Mouse (Mus musculus) lung, postnatal 0 days (tissue): ENCODE results near the gene Cdh13. TPM values are rescaled to one million over a fixed set of nuclear protein-coding genes. Genes with fewer than 3 reads are reported as not detected.

Experiments used
- ATAC-seq: fragments of 200-750 bp; cut with Nextera tagmentation; 2 replicates; pipeline ENCODE4 v1.8.0; 2017; ENCODE audit warnings: moderate library complexity
- DNase-seq: peaks from one replicate; pipeline ENCODE4 v3.0.0-alpha.2; 2016; ENCODE audit warnings: low spot score
- H3K27ac ChIP-seq: fragments of 300-500 bp; sonication (generic); 2 replicates; pipeline ENCODE4 v1.5.1; 2014; ENCODE audit warnings: antibody characterized with exemption, mild to moderate bottlenecking, low read length, mixed read lengths
- H3K27me3 ChIP-seq: fragments of 300-500 bp; sonication (generic); replicated peaks from 2 replicates; pipeline ENCODE4 v1.6.1; 2014; ENCODE audit warnings: low read length, mixed read lengths; ENCODE audit not compliant: insufficient read depth
- H3K36me3 ChIP-seq: fragments of 300-500 bp; sonication (generic); 2 replicates; pipeline ENCODE4 v1.6.1; 2014; ENCODE audit warnings: low read length, mixed read lengths; ENCODE audit not compliant: insufficient read depth
- H3K4me1 ChIP-seq: fragments of 300-500 bp; sonication (generic); 2 replicates; pipeline ENCODE4 v1.6.1; 2014; ENCODE audit warnings: antibody characterized with exemption, low read depth, low read length, mixed read lengths; ENCODE audit not compliant: insufficient read depth
- H3K4me2 ChIP-seq: fragments of 300-500 bp; sonication (generic); replicated peaks from 2 replicates; pipeline ENCODE4 v1.6.1; 2014; ENCODE audit warnings: low read depth, mild to moderate bottlenecking, low read length, moderate library complexity, mixed read lengths
- H3K4me3 ChIP-seq: fragments of 300-500 bp; sonication (generic); 2 replicates; pipeline ENCODE4 v1.5.1; 2014; ENCODE audit warnings: low read depth, low read length
- H3K9ac ChIP-seq: fragments of 300-500 bp; sonication (generic); replicated peaks from 2 replicates; pipeline ENCODE4 v1.6.1; 2014; ENCODE audit warnings: low read depth, mild to moderate bottlenecking
- H3K9me3 ChIP-seq: fragments of 300-500 bp; sonication (generic); 2 replicates; pipeline ENCODE4 v1.6.1; 2016; ENCODE audit warnings: low read length, mixed read lengths
- CTCF ChIP-seq: IDR thresholded peaks from 2 replicates; pipeline ENCODE4 v1.5.1; 2016; ENCODE audit warnings: antibody characterized with exemption, mild to moderate bottlenecking
- EP300 ChIP-seq: IDR thresholded peaks from 2 replicates; pipeline ENCODE4 v1.6.1; 2016; ENCODE audit warnings: antibody characterized with exemption, mild to moderate bottlenecking, control low read depth
- WGBS: fragments of 180-500 bp; shearing (Covaris S2); extraction: QIAGEN DNeasy Blood & Tissue Kit; methylation state at CpG from one replicate; pipeline ENCODE4 v1.1.7; 2014; 5-methylcytosine and 5-hydroxymethylcytosine counted together
- polyA plus RNA-seq: library from polyadenylated mRNA; unstranded; fragments of >200 nt; fragmentation: Nextera tagmentation; extraction: Ambion mirVana; gene quantifications from 2 replicates; pipeline ENCODE4 v1.2.1, GENCODE M21; 2015

Gene Cdh13
- polyA plus RNA-seq, 1 experiment from 2014 or later, result 8.6 TPM

DNA sequence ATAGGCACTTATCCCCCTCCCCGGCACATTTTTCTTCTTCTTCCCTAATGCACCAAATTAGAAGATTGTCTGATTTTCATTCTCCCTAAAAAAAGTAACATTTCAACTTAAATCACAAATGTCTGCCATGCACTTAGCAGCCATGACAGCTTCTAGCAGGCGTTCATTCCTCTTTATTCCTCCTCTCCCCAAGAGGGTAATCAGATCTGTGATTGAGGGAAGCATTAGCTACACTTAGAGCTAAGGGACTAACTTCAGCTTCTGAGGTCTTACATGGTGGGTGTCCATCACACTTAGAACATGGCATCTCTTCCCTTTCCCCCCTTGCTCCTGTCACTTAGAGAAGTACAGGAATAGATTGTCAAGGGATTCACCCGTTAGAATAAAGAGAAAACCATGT is 89.6 kb downstream of the Cdh13 start:
- H3K36me3 ChIP-seq, result no peaks in the 10 kb centered on the region

DNA sequence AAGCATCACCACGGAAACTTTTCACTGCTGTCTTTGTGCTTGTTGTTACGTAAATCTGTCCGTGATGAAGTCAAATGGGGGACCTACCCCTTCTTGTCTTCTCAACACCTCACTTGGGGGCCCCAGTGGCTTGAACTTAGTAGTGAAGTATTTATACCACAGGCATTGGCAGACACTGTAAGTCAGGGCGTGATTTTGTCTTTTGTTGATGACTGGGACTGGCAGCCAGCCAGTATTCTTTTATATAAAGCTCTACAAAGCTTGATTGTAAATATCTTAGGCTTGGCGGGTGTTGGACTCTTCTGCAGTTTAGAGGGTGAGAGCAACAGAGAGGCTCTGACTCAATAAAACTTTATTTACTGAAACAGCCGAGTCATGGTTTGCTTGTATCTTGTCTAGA is 91.2 kb downstream of the Cdh13 start:
- no peaks in the 10 kb centered on the region for H3K4me1 ChIP-seq
- TF ChIP-seq CTCF (no peak), EP300 (peak; percentile 34; the same call in 1 of the 2 replicates)
- DNase-seq, result peak; percentile 61
- H3K4me3 ChIP-seq, result no peak overlapping the region
- no peak overlapping the region for H3K9ac ChIP-seq
- 36% methylated on average over 6 of the region's 6 CpGs for WGBS
- H3K36me3 ChIP-seq, result no peaks in the 10 kb centered on the region
- peak; percentile 50 for ATAC-seq
- no peaks in the 10 kb centered on the region for H3K27me3 ChIP-seq
- H3K4me2 ChIP-seq, result no peak overlapping the region
- no peak overlapping the region for H3K27ac ChIP-seq
- H3K9me3 ChIP-seq, result no peaks in the 10 kb centered on the region

More for the DNA sequence above, 89.6 kb downstream of the Cdh13 start:
- H3K4me3 ChIP-seq, result no peak overlapping the region
- H3K9ac ChIP-seq, result no peak overlapping the region
- no peak overlapping the region for H3K4me2 ChIP-seq
- no peaks in the 10 kb centered on the region for H3K9me3 ChIP-seq
- no peaks in the 10 kb centered on the region for H3K4me1 ChIP-seq
- no peak for TF ChIP-seq EP300
- no peak for TF ChIP-seq CTCF
- no peaks in the 10 kb centered on the region for H3K27me3 ChIP-seq
- 81% methylated on average over 3 of the region's 3 CpGs for WGBS
- ATAC-seq (no peak), DNase-seq (no peak)
- no peak overlapping the region for H3K27ac ChIP-seq

GRCm38 (mm10) chr8:118376791-118377190 is 93.3 kb downstream of the Cdh13 start:
- no peak overlapping the region for H3K4me2 ChIP-seq
- H3K4me1 ChIP-seq, result no peaks in the 10 kb centered on the region
- no peak overlapping the region for H3K9ac ChIP-seq
- no peaks in the 10 kb centered on the region for H3K36me3 ChIP-seq
- DNase-seq (no peak), ATAC-seq (no peak)
- no peak overlapping the region for H3K27ac ChIP-seq
- WGBS, result 26% methylated on average over 3 of the region's 3 CpGs
- no peak overlapping the region for H3K4me3 ChIP-seq
- TF ChIP-seq CTCF (no peak), EP300 (no peak)
- H3K27me3 ChIP-seq, result no peaks in the 10 kb centered on the region
- H3K9me3 ChIP-seq, result no peaks in the 10 kb centered on the region

DNA sequence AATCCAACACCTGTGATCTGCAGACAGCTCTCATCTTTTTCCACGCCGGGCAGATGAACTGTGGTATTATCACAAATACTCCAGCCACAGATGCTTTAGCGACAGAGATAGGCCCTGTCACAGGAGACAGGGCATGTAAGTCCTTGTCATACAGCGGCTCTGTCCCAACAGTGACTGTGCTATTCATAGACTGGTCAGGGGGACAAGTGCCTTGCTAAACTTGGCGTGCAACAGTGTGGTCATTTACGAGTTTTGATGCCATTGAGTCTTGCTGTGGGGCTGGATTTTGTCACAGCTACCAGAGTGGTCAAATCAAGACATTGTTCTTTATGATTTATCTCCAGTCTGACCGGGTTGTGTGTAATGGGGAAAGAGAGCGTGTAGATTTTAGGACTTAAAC is 95.5 kb downstream of the Cdh13 start:
- Histone ChIP-seq H3K27me3 (no peaks in the 10 kb centered on the region), H3K4me2 (no peak overlapping the region), H3K9ac (no peak overlapping the region), H3K9me3 (no peaks in the 10 kb centered on the region), H3K4me3 (no peak overlapping the region), H3K36me3 (no peaks in the 10 kb centered on the region), H3K4me1 (no peaks in the 10 kb centered on the region), H3K27ac (no peak overlapping the region)
- no peak for TF ChIP-seq CTCF
- TF ChIP-seq EP300, result no peak
- no peak for ATAC-seq
- WGBS, result 81% methylated on average over 8 of the region's 8 CpGs
- no peak for DNase-seq

DNA sequence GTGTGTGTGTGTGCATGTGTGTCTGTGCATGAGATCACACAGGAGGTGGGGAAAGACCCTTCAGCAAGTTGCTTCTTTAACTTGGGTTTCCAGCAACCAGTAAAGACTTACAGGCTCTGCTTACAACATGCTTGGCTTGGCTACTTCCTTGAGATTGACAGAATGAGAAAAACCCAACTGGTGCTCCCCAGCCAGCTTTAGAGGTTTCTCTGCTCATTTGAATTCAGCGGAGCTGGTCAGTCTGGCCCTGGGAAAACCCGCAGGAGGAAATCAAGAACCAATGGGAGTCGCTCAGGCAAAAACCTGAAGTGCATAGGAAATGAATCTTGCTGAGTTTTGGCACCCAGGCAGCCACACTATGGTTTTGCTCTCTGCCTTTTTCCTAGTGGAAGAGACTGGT is 96.1 kb downstream of the Cdh13 start:
- DNase-seq (no peak), ATAC-seq (no peak)
- Histone ChIP-seq H3K4me1 (no peaks in the 10 kb centered on the region), H3K9ac (no peak overlapping the region), H3K27ac (no peak overlapping the region), H3K4me3 (no peak overlapping the region), H3K9me3 (no peaks in the 10 kb centered on the region), H3K36me3 (no peaks in the 10 kb centered on the region), H3K27me3 (no peaks in the 10 kb centered on the region), H3K4me2 (no peak overlapping the region)
- WGBS, result 56% methylated on average over 3 of the region's 3 CpGs
- TF ChIP-seq CTCF, result no peak
- no peak for TF ChIP-seq EP300

DNA sequence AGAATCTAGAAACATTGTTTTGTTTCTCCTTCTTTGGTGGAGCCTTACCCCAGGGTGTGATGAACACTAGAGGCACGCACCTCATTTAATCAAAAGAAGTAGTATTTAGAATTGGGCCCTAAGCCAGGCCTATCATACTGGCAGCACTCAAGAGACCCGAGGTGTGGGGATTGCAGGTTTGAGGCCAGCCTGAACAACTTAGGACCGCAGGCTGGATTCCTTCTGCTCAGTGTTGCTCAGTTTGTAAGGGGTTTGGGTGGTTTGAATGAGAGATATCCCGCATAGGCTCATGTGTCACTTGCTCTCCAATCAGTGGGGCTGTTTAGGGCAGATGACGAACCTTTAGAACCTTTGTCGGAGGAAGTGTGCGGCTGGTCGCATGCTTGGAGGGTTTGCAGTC is 96.5 kb downstream of the Cdh13 start:
- H3K4me1 ChIP-seq, result no peaks in the 10 kb centered on the region
- no peak overlapping the region for H3K4me2 ChIP-seq
- no peaks in the 10 kb centered on the region for H3K9me3 ChIP-seq
- no peak overlapping the region for H3K4me3 ChIP-seq
- no peaks in the 10 kb centered on the region for H3K36me3 ChIP-seq
- DNase-seq, result no peak
- no peak overlapping the region for H3K27ac ChIP-seq
- no peak for ATAC-seq
- TF ChIP-seq CTCF (no peak), EP300 (no peak)
- no peak overlapping the region for H3K9ac ChIP-seq
- H3K27me3 ChIP-seq, result no peaks in the 10 kb centered on the region
- WGBS, result 70% methylated on average over 8 of the region's 8 CpGs

DNA sequence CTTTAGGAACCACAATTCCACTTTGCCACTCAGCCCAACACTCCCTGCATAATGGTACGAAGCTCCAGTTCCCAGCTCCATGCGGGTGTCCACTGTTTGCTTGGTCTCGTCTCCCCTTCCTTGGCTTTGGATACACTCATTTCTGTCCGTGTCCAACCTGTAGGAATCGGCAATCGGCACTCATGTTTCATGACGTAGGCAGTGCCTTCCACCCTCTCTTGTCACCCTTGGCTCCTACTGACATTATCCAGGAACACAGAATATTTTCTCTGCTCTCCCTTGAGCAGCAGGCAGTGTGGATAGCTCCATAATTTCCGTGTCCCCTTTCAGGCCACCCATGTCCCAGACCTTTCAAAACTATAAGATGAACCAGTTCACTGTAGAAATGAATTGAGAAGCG is 97.2 kb downstream of the Cdh13 start:
- Histone ChIP-seq H3K4me3 (no peak overlapping the region), H3K4me2 (no peak overlapping the region), H3K27ac (no peak overlapping the region), H3K9me3 (no peaks in the 10 kb centered on the region), H3K4me1 (no peaks in the 10 kb centered on the region), H3K36me3 (no peaks in the 10 kb centered on the region), H3K27me3 (no peaks in the 10 kb centered on the region), H3K9ac (no peak overlapping the region)
- no peak for DNase-seq
- TF ChIP-seq EP300, result no peak
- no peak for TF ChIP-seq CTCF
- WGBS, result 90% methylated on average over 9 of the region's 9 CpGs
- ATAC-seq, result no peak
